Mouse (Mus musculus) retina, postnatal 1 day (tissue): ENCODE measurements at regions not wholly inside any gene's neighbourhood (a gene's known extent, or its start where the extent isn't known, plus 50 kb on each side); places are given as distances from the start of the nearest gene placed in this dataset.

Source experiments
- DNase-seq: peaks from one replicate; pipeline ENCODE4 v3.0.0-alpha.2; 2012

DNA sequence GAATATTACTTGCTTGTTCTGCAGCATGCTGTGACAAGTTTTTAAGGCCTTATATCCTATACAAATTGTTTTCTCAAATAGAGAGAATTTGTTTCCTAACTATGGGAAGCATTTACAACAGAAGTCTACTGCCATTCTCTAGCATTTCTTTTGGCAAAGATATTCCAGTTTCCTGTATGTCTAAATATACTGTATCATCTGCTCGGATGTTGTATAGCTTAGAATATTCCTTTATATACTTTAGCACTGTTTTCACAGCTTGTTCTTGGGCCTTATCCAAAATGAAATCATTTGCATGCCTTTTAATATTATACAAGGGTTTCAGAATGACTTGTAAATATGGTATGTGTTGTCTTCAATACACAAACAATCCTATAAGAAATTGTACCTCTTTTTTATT, 92.1 kb upstream of the Ins2 start:
- DNase-seq: no peak

DNA sequence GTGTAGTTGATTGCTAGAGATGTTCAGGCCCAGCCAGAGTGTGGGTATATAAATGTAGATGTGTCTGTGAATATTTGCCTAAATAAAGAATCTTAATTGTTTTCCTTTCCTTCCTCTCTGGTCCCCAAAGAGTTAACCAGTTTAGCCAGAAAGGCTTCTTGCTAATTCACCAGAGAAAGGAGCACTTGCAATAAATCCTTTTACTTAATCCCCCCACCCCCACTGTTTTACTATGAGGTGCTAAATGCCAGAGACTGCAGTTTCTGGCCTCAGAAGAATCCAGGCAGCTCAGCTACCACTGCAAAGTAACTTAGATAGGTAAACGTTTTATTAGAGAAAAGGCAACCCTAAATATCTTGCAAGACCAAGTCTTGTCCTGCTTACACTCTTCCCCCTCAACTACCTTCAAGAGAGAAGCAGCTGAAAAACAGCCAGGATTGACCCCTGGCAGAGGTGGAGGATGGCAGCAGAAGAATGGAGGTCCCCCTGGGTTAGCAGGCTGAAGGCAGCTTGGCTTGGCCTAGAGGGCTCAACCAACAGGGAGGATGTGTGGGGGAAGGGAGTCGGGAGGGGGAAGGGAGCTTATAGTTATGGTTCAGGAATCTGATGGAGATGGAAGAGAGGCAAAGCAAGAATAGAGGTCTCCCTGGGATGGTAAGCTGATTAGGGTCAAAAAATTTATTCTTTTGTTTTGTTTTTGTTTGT, 87.9 kb upstream of the Ins2 start:
- peak; percentile 10 for DNase-seq

DNA sequence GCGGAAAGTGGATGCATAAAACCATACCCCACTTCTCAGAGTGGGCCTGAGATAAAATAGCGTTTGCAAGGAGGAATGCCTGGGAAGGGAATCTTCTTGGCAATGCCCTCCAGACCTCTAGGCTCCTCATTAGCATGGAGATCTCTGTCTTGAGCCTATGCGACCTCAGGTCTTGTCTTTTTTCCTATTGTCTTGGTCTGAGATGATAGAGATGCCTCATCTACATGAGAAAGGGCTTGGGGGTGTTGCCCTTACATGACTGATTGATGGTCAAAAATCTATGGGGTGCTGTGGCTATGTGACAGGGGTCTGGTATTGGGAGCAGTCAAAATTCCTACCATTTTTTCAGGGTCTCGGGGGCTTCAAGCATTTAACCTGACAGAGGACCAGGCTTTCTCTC, 67.5 kb upstream of the Ins2 start:
- DNase-seq: no peak

DNA sequence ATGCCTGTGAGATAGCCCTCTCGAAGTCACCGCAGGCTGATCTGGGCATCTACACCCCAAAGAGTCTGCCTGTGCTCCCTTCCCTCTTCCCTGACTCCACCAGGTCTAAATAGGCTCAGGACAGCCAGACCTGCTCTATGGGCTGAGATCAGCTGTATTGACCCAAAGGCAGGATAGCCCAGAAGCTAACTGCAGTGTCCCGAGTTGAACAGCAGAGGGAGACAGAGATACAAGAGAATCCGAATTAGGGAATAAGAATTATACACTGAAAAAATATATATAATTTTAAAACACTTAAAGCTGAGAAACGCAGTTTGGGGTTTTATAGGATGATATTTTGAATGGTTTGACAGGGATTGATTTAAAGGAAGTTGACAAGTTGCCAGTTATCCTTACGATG, 56.2 kb upstream of the Ins2 start:
- DNase-seq: peak; percentile 68

DNA sequence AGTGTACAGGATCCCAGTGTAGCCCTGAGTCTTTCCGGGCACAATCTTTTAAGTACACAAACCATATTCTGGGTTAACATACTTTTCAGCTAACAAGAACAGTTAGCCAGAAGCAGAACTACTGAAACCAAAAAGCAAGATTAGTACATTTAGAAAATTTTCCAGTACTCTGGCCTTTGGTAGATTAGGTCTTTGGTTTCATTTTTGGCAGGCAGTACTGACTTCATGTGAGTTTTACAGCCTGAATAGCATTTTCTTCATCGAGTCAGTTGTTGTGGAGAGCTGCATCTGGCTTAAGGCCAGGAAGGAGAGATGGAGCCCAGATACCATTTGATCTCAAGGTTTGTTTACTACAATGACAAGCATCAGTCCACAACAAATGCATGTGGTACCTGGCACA, 51.3 kb upstream of the Ins2 start:
- no peak for DNase-seq
